Mouse (Mus musculus): Measurements from ENCODE around the gene Gk5. TPM values are rescaled to one million over a fixed set of nuclear protein-coding genes. Genes with fewer than 3 reads are reported as not detected.

Gene Gk5
- polyA plus RNA-seq, 1 experiment from 2014 or later, result 2.9 TPM

- no peak overlapping the region for H3K27ac ChIP-seq (ENCODE audit: low read depth, low read length)
- H3K27me3 ChIP-seq (replicated peaks; ENCODE audit: control insufficient read depth, insufficient read depth, low read length), result no peaks in the 10 kb centered on the region
- 59% methylated on average over 5 of the region's 5 CpGs for WGBS
- no peak for ATAC-seq
- H3K4me2 ChIP-seq (replicated peaks; ENCODE audit: low read depth), result no peak overlapping the region
- H3K9me3 ChIP-seq (ENCODE audit: control insufficient read depth), result no peaks in the 10 kb centered on the region
- no peaks in the 10 kb centered on the region for H3K36me3 ChIP-seq (ENCODE audit: control insufficient read depth, insufficient read depth)
- H3K4me1 ChIP-seq (replicated peaks; ENCODE audit: control insufficient read depth, insufficient read depth, low read length), result no peaks in the 10 kb centered on the region
- no peak overlapping the region for H3K4me3 ChIP-seq (ENCODE audit: low read depth, low read length)
- no peak overlapping the region for H3K9ac ChIP-seq (ENCODE audit: low read depth, low read length)
- TF ChIP-seq CTCF (IDR thresholded peaks at IDR 0.05; ENCODE audit: low read depth), result peak; percentile 48
Measured at GRCm38 (mm10) chr9:96127972-96128371, 8.8 kb downstream of the Gk5 start.

DNA sequence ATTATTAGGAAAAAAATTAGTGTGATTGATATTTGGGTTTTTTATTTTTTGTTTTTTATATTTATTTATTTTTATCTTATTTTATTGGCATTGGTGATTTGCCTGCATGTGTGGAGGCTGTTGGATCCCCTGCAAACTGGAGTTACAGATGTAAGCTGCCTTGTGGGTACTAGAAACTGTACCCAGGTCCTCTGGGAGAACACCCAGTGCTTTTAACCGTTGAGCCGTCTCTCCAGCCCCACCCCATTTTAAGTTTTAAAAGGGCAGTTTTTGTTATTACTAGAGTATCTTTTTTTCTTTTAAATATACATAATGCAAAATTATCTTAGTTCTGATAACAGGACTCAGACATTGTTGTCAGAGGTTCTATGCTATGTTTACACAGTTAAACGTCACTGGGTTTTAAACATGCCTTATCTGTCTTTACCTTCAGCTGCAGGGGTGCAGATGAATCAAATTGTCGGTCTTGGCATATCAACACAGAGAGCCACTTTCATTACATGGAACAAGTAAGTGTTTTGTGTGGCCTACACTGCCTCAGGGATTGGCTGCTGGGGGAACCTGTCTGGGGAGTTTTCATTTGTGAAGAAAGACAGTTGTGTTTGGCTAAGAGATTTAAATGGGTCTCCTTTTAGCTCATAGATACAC lies 13.9 kb downstream of the Gk5 start:
- H3K4me1 ChIP-seq (replicated peaks; ENCODE audit: control insufficient read depth, insufficient read depth, low read length), result peaks cover 10% of the 10 kb centered on the region; the same call in 1 of the 2 replicates
- ATAC-seq, result no peak
- H3K9ac ChIP-seq (ENCODE audit: low read depth, low read length), result no peak overlapping the region
- no peak overlapping the region for H3K27ac ChIP-seq (ENCODE audit: low read depth, low read length)
- no peak for TF ChIP-seq CTCF (IDR thresholded peaks at IDR 0.05; ENCODE audit: low read depth)
- H3K4me2 ChIP-seq (replicated peaks; ENCODE audit: low read depth), result no peak overlapping the region
- no peak overlapping the region for H3K4me3 ChIP-seq (ENCODE audit: low read depth, low read length)
- no peaks in the 10 kb centered on the region for H3K36me3 ChIP-seq (ENCODE audit: control insufficient read depth, insufficient read depth)
- H3K9me3 ChIP-seq (ENCODE audit: control insufficient read depth), result no peaks in the 10 kb centered on the region
- WGBS, result 34% methylated on average over 4 of the region's 4 CpGs
- no peaks in the 10 kb centered on the region for H3K27me3 ChIP-seq (replicated peaks; ENCODE audit: control insufficient read depth, insufficient read depth, low read length)

DNA sequence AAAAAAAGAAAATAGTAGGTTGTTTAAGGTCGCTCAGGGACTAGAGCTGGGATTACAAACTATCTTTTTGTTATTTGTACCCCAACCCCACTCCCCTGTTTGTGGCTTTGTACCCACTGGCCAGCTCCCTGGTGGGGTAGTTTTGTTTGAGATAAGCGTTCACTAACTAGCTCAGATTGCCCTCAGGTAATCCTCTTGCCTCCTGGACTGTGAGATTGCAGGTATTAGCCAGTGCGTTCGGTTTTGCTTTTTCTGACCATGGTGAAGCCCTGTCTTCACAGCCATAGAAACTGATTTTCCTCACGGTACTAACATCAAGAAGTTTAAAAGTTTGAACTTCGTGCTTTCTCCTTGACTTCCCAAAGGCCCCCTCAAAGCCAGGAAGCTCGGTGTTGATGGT lies 15.3 kb downstream of the Gk5 start:
- 0 out of 2 replicates have a peak, but pooled peaks have one; percentile 21 for ATAC-seq
- Histone ChIP-seq H3K4me3 (ENCODE audit: low read depth, low read length) (no peak overlapping the region), H3K9ac (ENCODE audit: low read depth, low read length) (no peak overlapping the region), H3K27me3 (replicated peaks; ENCODE audit: control insufficient read depth, insufficient read depth, low read length) (no peaks in the 10 kb centered on the region), H3K4me2 (replicated peaks; ENCODE audit: low read depth) (peak overlapping the region; percentile 51), H3K9me3 (ENCODE audit: control insufficient read depth) (no peaks in the 10 kb centered on the region), H3K4me1 (replicated peaks; ENCODE audit: control insufficient read depth, insufficient read depth, low read length) (peaks cover 10% of the 10 kb centered on the region; the same call in 1 of the 2 replicates), H3K27ac (ENCODE audit: low read depth, low read length) (peak overlapping the region; percentile 21; the same call in 1 of the 2 replicates), H3K36me3 (ENCODE audit: control insufficient read depth, insufficient read depth) (no peaks in the 10 kb centered on the region)
- no peak for TF ChIP-seq CTCF (IDR thresholded peaks at IDR 0.05; ENCODE audit: low read depth)
- 53% methylated on average over 7 of the region's 7 CpGs for WGBS

DNA sequence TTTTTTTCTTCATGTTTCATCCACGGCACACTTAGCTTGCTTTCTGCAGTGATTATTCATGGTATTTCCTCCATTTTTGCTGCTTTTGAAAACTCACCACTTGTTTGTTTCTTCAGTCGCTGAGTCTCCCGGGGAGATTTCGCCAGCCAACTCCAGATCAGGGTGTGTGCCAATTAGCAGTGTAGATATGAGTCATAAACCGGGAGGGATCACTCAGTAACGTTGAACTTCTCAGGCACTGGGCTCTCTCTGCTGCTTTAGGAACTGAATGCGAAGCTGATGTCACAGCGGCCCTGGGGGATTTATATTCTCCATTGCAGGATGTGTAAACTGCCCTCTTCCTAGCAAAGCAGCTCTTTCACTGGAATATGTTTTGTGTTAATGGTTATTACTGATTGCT lies 15.8 kb downstream of the Gk5 start:
- Histone ChIP-seq H3K9me3 (ENCODE audit: control insufficient read depth) (no peaks in the 10 kb centered on the region), H3K4me2 (replicated peaks; ENCODE audit: low read depth) (peak overlapping the region; percentile 51), H3K27me3 (replicated peaks; ENCODE audit: control insufficient read depth, insufficient read depth, low read length) (no peaks in the 10 kb centered on the region), H3K4me1 (replicated peaks; ENCODE audit: control insufficient read depth, insufficient read depth, low read length) (peaks cover 10% of the 10 kb centered on the region; the same call in 1 of the 2 replicates), H3K27ac (ENCODE audit: low read depth, low read length) (peak overlapping the region; percentile 21; the same call in 1 of the 2 replicates), H3K9ac (ENCODE audit: low read depth, low read length) (no peak overlapping the region), H3K36me3 (ENCODE audit: control insufficient read depth, insufficient read depth) (no peaks in the 10 kb centered on the region), H3K4me3 (ENCODE audit: low read depth, low read length) (no peak overlapping the region)
- no peak for TF ChIP-seq CTCF (IDR thresholded peaks at IDR 0.05; ENCODE audit: low read depth)
- ATAC-seq, result peak; percentile 92
- WGBS, result 23% methylated on average over 8 of the region's 8 CpGs

- TF ChIP-seq CTCF (IDR thresholded peaks at IDR 0.05; ENCODE audit: low read depth), result no peak
- Histone ChIP-seq H3K4me1 (replicated peaks; ENCODE audit: control insufficient read depth, insufficient read depth, low read length) (peaks cover 10% of the 10 kb centered on the region; the same call in 1 of the 2 replicates), H3K9me3 (ENCODE audit: control insufficient read depth) (no peaks in the 10 kb centered on the region), H3K9ac (ENCODE audit: low read depth, low read length) (no peak overlapping the region), H3K27me3 (replicated peaks; ENCODE audit: control insufficient read depth, insufficient read depth, low read length) (no peaks in the 10 kb centered on the region), H3K36me3 (ENCODE audit: control insufficient read depth, insufficient read depth) (no peaks in the 10 kb centered on the region), H3K4me3 (ENCODE audit: low read depth, low read length) (no peak overlapping the region), H3K4me2 (replicated peaks; ENCODE audit: low read depth) (no peak overlapping the region), H3K27ac (ENCODE audit: low read depth, low read length) (no peak overlapping the region)
- ATAC-seq, result no peak
- 71% methylated on average over 7 of the region's 7 CpGs for WGBS
Measured at GRCm38 (mm10) chr9:96135461-96135860, 16.3 kb downstream of the Gk5 start.

DNA sequence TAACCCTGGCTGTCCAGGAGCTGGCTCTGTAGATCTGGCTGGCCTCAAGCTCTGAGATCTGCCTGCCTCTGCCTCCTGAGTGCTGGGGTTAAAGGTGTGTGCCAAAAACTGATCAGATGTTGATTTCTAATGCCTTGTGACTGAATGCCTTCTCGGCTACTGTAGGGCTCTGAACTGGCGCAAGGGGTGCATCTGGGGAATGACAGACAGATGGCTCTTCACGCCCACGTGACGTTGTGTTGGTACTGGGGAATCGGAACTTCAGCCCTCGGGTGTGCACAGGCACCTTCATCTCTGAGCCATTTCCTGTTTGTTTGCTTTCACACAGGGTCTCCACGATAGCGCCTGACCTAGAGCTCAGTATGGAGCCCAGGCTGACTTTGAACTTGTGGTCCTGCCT lies 19.8 kb downstream of the Gk5 start:
- 91% methylated on average over 9 of the region's 9 CpGs for WGBS
- peaks cover 10% of the 10 kb centered on the region; the same call in 1 of the 2 replicates for H3K4me1 ChIP-seq (replicated peaks; ENCODE audit: control insufficient read depth, insufficient read depth, low read length)
- no peak overlapping the region for H3K27ac ChIP-seq (ENCODE audit: low read depth, low read length)
- no peak for TF ChIP-seq CTCF (IDR thresholded peaks at IDR 0.05; ENCODE audit: low read depth)
- H3K4me3 ChIP-seq (ENCODE audit: low read depth, low read length), result no peak overlapping the region
- no peaks in the 10 kb centered on the region for H3K36me3 ChIP-seq (ENCODE audit: control insufficient read depth, insufficient read depth)
- ATAC-seq, result no peak
- no peak overlapping the region for H3K4me2 ChIP-seq (replicated peaks; ENCODE audit: low read depth)
- H3K27me3 ChIP-seq (replicated peaks; ENCODE audit: control insufficient read depth, insufficient read depth, low read length), result no peaks in the 10 kb centered on the region
- H3K9me3 ChIP-seq (ENCODE audit: control insufficient read depth), result no peaks in the 10 kb centered on the region
- H3K9ac ChIP-seq (ENCODE audit: low read depth, low read length), result no peak overlapping the region
